Mouse (Mus musculus): ENCODE measurements around the gene Irgc1. TPM values are rescaled to one million over a fixed set of nuclear protein-coding genes. Genes with fewer than 3 reads are reported as not detected.
A peak's percentile ranks its signal among the peaks of the same experiment; 100 is the strongest.

The Irgc1 gene
- polyA plus RNA-seq, 1 experiment from 2014 or later: not detected

- Histone ChIP-seq H3K4me3 (ENCODE audit: low read depth, low read length) (no peak overlapping the region; the same call in 1 of the 2 replicates), H3K9ac (ENCODE audit: low read depth, low read length) (peak overlapping the region; percentile 52; the same call in 1 of the 2 replicates), H3K4me1 (ENCODE audit: control insufficient read depth, low read depth, low read length) (peaks cover 62% of the 10 kb centered on the region), H3K36me3 (ENCODE audit: control insufficient read depth, insufficient read depth) (no peaks in the 10 kb centered on the region), H3K9me3 (replicated peaks; ENCODE audit: control insufficient read depth, low read length) (no peaks in the 10 kb centered on the region), H3K27me3 (ENCODE audit: control insufficient read depth, insufficient read depth, low read depth, low read length) (no peaks in the 10 kb centered on the region), H3K4me2 (ENCODE audit: low read depth, low read length) (peak overlapping the region; percentile 55), H3K27ac (ENCODE audit: low read length) (peak overlapping the region; percentile 91)
- ATAC-seq (ENCODE audit: low read depth): 0 out of 2 replicates have a peak, but pooled peaks have one; percentile 23
- 24% methylated on average over 2 of the region's 3 CpGs for WGBS (ENCODE audit: insufficient replicate concordance)
These were observed 58.0 kb downstream of the Irgc1 start for GRCm38 (mm10) chr7:24394054-24394453.

- H3K9me3 ChIP-seq (replicated peaks; ENCODE audit: control insufficient read depth, low read length): no peaks in the 10 kb centered on the region
- H3K9ac ChIP-seq (ENCODE audit: low read depth, low read length): no peak overlapping the region
- no peak for ATAC-seq (ENCODE audit: low read depth)
- no peaks in the 10 kb centered on the region for H3K27me3 ChIP-seq (ENCODE audit: control insufficient read depth, insufficient read depth, low read depth, low read length)
- H3K27ac ChIP-seq (ENCODE audit: low read length): no peak overlapping the region
- 49% methylated on average over 2 of the region's 2 CpGs for WGBS (ENCODE audit: insufficient replicate concordance)
- H3K4me2 ChIP-seq (ENCODE audit: low read depth, low read length): no peak overlapping the region
- peaks cover 51% of the 10 kb centered on the region for H3K4me1 ChIP-seq (ENCODE audit: control insufficient read depth, low read depth, low read length)
- H3K4me3 ChIP-seq (ENCODE audit: low read depth, low read length): no peak overlapping the region
- H3K36me3 ChIP-seq (ENCODE audit: control insufficient read depth, insufficient read depth): 0 out of 2 replicates have a peak, but pooled peaks cover 2% of the 10 kb centered on the region
These were observed 60.4 kb downstream of the Irgc1 start for GRCm38 (mm10) chr7:24391687-24392086.

DNA sequence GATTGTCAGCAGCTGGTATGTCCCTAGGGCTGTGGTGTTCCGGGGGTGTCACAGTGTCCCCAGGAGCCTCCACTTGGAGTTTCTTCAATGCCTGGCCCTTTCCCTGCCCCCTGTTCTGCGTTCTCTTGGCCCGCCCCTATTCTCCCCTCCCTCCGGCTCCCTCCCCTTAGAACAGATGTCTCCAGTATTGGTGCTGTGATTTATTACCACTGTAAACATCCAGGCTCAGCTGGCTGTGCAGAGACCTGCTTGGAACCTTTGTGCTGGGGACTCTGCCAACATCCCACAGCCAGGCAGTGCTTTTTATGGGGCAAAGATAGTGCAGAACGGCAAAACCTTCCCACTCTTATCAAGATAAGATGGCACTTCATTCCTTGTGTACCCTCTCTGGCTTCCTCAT, 61.0 kb downstream of the Irgc1 start:
- WGBS (ENCODE audit: insufficient replicate concordance): 32% methylated on average over 5 of the region's 5 CpGs
- no peak overlapping the region for H3K4me2 ChIP-seq (ENCODE audit: low read depth, low read length)

DNA sequence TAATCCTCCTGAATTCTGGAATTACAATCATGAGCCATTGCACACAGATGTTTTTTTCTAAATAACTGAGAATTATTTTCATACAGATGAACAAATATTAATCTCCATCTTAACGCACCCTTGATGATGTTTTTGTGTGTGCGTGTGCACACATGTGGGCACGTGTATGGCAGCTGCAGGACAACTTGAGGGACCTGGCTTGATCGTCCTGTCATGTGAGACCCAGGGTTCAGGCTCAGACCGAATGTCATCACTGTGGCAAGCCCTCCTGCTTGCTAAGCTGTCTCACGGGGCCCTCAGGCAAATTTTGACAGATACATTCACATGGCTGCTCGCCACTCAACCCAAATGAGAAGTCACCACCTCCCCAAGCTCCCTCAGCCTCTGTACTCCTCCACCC, 61.6 kb downstream of the Irgc1 start:
- Histone ChIP-seq H3K9me3 (replicated peaks; ENCODE audit: control insufficient read depth, low read length) (no peaks in the 10 kb centered on the region), H3K27me3 (ENCODE audit: control insufficient read depth, insufficient read depth, low read depth, low read length) (no peaks in the 10 kb centered on the region), H3K27ac (ENCODE audit: low read length) (no peak overlapping the region), H3K4me3 (ENCODE audit: low read depth, low read length) (no peak overlapping the region), H3K4me1 (ENCODE audit: control insufficient read depth, low read depth, low read length) (peaks cover 42% of the 10 kb centered on the region), H3K36me3 (ENCODE audit: control insufficient read depth, insufficient read depth) (peaks cover 12% of the 10 kb centered on the region), H3K9ac (ENCODE audit: low read depth, low read length) (no peak overlapping the region), H3K4me2 (ENCODE audit: low read depth, low read length) (no peak overlapping the region)
- WGBS (ENCODE audit: insufficient replicate concordance): 60% methylated on average over 7 of the region's 7 CpGs
- no peak for ATAC-seq (ENCODE audit: low read depth)

More for the DNA sequence above, 61.0 kb downstream of the Irgc1 start:
- Histone ChIP-seq H3K27ac (ENCODE audit: low read length) (no peak overlapping the region), H3K9me3 (replicated peaks; ENCODE audit: control insufficient read depth, low read length) (no peaks in the 10 kb centered on the region), H3K9ac (ENCODE audit: low read depth, low read length) (no peak overlapping the region), H3K4me3 (ENCODE audit: low read depth, low read length) (no peak overlapping the region), H3K4me1 (ENCODE audit: control insufficient read depth, low read depth, low read length) (peaks cover 47% of the 10 kb centered on the region), H3K36me3 (ENCODE audit: control insufficient read depth, insufficient read depth) (peaks cover 6% of the 10 kb centered on the region), H3K27me3 (ENCODE audit: control insufficient read depth, insufficient read depth, low read depth, low read length) (no peaks in the 10 kb centered on the region)
- no peak for ATAC-seq (ENCODE audit: low read depth)

DNA sequence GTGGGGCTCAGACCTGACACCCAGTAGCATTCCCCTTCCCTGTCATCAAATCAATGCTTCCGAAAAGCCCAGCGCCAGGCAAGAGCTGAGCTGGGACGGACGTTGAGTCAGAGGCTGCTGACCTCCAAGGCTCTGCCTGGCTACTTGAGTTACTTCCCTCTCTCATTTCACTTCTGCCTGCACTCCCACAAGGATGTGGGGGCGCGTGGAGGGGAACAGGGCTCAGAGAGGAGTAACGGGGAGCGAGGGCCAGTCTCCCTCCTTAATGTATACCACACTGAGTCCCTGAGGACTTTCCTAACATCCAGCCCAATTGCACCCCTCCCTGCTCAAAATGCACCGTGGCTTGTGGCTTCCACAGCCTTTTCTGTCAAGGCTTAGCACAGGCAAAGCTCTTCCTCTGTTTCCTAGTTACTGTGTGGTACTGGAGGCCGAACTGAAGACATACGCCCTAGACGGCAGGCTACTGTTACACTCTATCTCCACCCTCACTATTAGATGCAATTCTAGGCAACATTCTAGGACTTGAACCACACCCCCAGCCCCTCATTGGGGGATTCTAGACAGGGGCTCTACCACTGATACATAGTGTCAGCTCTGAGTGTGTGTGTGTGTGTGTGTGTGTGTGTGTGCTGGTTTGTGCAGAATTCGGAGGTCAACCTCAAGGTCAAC, 62.4 kb downstream of the Irgc1 start:
- WGBS (ENCODE audit: insufficient replicate concordance): 34% methylated on average over 13 of the region's 13 CpGs
- Histone ChIP-seq H3K36me3 (ENCODE audit: control insufficient read depth, insufficient read depth) (peaks cover 20% of the 10 kb centered on the region), H3K9me3 (replicated peaks; ENCODE audit: control insufficient read depth, low read length) (no peaks in the 10 kb centered on the region), H3K4me1 (ENCODE audit: control insufficient read depth, low read depth, low read length) (peaks cover 39% of the 10 kb centered on the region), H3K27me3 (ENCODE audit: control insufficient read depth, insufficient read depth, low read depth, low read length) (no peaks in the 10 kb centered on the region), H3K4me2 (ENCODE audit: low read depth, low read length) (no peak overlapping the region), H3K4me3 (ENCODE audit: low read depth, low read length) (no peak overlapping the region), H3K27ac (ENCODE audit: low read length) (0 out of 2 replicates have a peak overlapping the region, but pooled peaks have one; percentile 8), H3K9ac (ENCODE audit: low read depth, low read length) (no peak overlapping the region; the same call in 1 of the 2 replicates)
- ATAC-seq (ENCODE audit: low read depth): no peak

GRCm38 (mm10) chr7:24387059-24387556, 65.0 kb downstream of the Irgc1 start:
- peaks cover 45% of the 10 kb centered on the region for H3K36me3 ChIP-seq (ENCODE audit: control insufficient read depth, insufficient read depth)
- peak; percentile 17; the same call in 1 of the 2 replicates for ATAC-seq (ENCODE audit: low read depth)

DNA sequence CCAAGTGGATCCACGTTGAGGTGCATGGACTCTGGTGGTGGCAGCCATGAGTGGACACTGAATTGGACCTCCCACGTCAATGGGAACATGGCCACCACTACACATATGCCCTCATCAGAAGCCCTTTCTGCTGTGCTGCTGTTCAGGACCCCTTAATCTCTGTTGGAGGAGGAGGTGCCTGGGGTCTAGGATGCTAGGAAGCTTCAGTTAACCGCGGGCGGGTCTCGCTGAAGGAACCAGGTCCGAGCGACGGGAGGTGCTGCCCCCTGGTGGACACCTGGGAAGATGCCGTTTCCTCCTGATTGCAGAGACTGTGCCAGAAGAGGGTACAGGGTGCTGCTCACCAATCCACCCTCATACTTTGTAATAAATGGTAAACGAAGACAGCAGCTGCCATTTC, 67.3 kb downstream of the Irgc1 start:
- ATAC-seq (ENCODE audit: low read depth): 0 out of 2 replicates have a peak, but pooled peaks have one; percentile 16
- 18% methylated on average over 11 of the region's 11 CpGs for WGBS (ENCODE audit: insufficient replicate concordance)
- H3K27ac ChIP-seq (ENCODE audit: low read length): peak overlapping the region; percentile 76
- no peaks in the 10 kb centered on the region for H3K27me3 ChIP-seq (ENCODE audit: control insufficient read depth, insufficient read depth, low read depth, low read length)
- peaks cover 62% of the 10 kb centered on the region for H3K4me1 ChIP-seq (ENCODE audit: control insufficient read depth, low read depth, low read length)
- H3K9me3 ChIP-seq (replicated peaks; ENCODE audit: control insufficient read depth, low read length): no peaks in the 10 kb centered on the region
- H3K36me3 ChIP-seq (ENCODE audit: control insufficient read depth, insufficient read depth): peaks cover 67% of the 10 kb centered on the region
- H3K4me3 ChIP-seq (ENCODE audit: low read depth, low read length): no peak overlapping the region
- H3K4me2 ChIP-seq (ENCODE audit: low read depth, low read length): no peak overlapping the region
- peak overlapping the region; percentile 36; the same call in 1 of the 2 replicates for H3K9ac ChIP-seq (ENCODE audit: low read depth, low read length)

More at GRCm38 (mm10) chr7:24387059-24387556, 65.0 kb downstream of the Irgc1 start:
- Histone ChIP-seq H3K4me3 (ENCODE audit: low read depth, low read length) (no peak overlapping the region), H3K27ac (ENCODE audit: low read length) (peak overlapping the region; percentile 35), H3K9me3 (replicated peaks; ENCODE audit: control insufficient read depth, low read length) (no peaks in the 10 kb centered on the region), H3K9ac (ENCODE audit: low read depth, low read length) (no peak overlapping the region), H3K27me3 (ENCODE audit: control insufficient read depth, insufficient read depth, low read depth, low read length) (no peaks in the 10 kb centered on the region), H3K4me1 (ENCODE audit: control insufficient read depth, low read depth, low read length) (peaks cover 50% of the 10 kb centered on the region), H3K4me2 (ENCODE audit: low read depth, low read length) (no peak overlapping the region)
- 29% methylated on average over 10 of the region's 10 CpGs for WGBS (ENCODE audit: insufficient replicate concordance)

- Histone ChIP-seq H3K9me3 (replicated peaks; ENCODE audit: control insufficient read depth, low read length) (no peaks in the 10 kb centered on the region), H3K4me2 (ENCODE audit: low read depth, low read length) (no peak overlapping the region), H3K4me3 (ENCODE audit: low read depth, low read length) (no peak overlapping the region), H3K4me1 (ENCODE audit: control insufficient read depth, low read depth, low read length) (peaks cover 62% of the 10 kb centered on the region), H3K27ac (ENCODE audit: low read length) (peak overlapping the region; percentile 76), H3K27me3 (ENCODE audit: control insufficient read depth, insufficient read depth, low read depth, low read length) (no peaks in the 10 kb centered on the region), H3K36me3 (ENCODE audit: control insufficient read depth, insufficient read depth) (peaks cover 75% of the 10 kb centered on the region), H3K9ac (ENCODE audit: low read depth, low read length) (peak overlapping the region; percentile 36; the same call in 1 of the 2 replicates)
- ATAC-seq (ENCODE audit: low read depth): peak; percentile 69
- WGBS (ENCODE audit: insufficient replicate concordance): 35% methylated on average over 6 of the region's 6 CpGs
These were observed 68.0 kb downstream of the Irgc1 start for GRCm38 (mm10) chr7:24384070-24384469.
